Mouse (Mus musculus): Measurements from ENCODE around the gene Retreg3. TPM values are rescaled to one million over a fixed set of nuclear protein-coding genes. Genes with fewer than 3 reads are reported as not detected.

The Retreg3 gene
- polyA plus RNA-seq, 2 experiments, result 5.3 to 20.4 TPM

- no peaks in the 10 kb centered on the region for H3K36me3 ChIP-seq (replicated peaks; ENCODE audit: control insufficient read depth, insufficient read depth, low read depth)
- no peaks in the 10 kb centered on the region for H3K9me3 ChIP-seq (ENCODE audit: control insufficient read depth, low read length)
- H3K4me2 ChIP-seq (ENCODE audit: low read depth), result no peak within 1 kb of the TSS
- 66% methylated on average over 9 of the region's 9 CpGs for WGBS (ENCODE audit: insufficient replicate concordance)
- H3K27me3 ChIP-seq (ENCODE audit: control insufficient read depth, insufficient read depth, low read length), result peaks cover 39% of the 10 kb centered on the region
- H3K4me1 ChIP-seq (replicated peaks; ENCODE audit: control insufficient read depth in 2 of 2, insufficient read depth in 2 of 2, low read length in 1 of 2), result peaks cover 9 to 12% of the 10 kb centered on the region in 2 experiments
- H3K9ac ChIP-seq (replicated peaks), result no peak within 1 kb of the TSS
- TF ChIP-seq CTCF (IDR thresholded peaks at IDR 0.05; ENCODE audit: low read depth) (no peak), EP300 (IDR thresholded peaks at IDR 0.05; ENCODE audit: low read depth) (no peak)
- H3K4me3 ChIP-seq (ENCODE audit: insufficient read depth in 1 of 2, low read depth in 2 of 2, low read length in 2 of 2), result no peak within 1 kb of the TSS
- no peak for DNase-seq (ENCODE audit: low read depth in 3 of 3, low spot score in 3 of 3)
- H3K27ac ChIP-seq, result no peak within 1 kb of the TSS
- ATAC-seq (ENCODE audit: insufficient read depth), result no peak
These were observed 41.6 kb downstream of the Retreg3 start, which contains the start of gene Hsd17b1 for GRCm38 (mm10) chr11:101078121-101078520. Gene Hsd17b1 (plus strand): TSS chr11:101078411.

GRCm38 (mm10) chr11:101071810-101072428 is 47.8 kb downstream of the Retreg3 start:
- Histone ChIP-seq H3K36me3 (replicated peaks; ENCODE audit: control insufficient read depth, insufficient read depth, low read depth) (no peaks in the 10 kb centered on the region), H3K27me3 (ENCODE audit: control insufficient read depth, insufficient read depth, low read length) (peaks cover 10% of the 10 kb centered on the region), H3K9me3 (ENCODE audit: control insufficient read depth, low read length) (no peaks in the 10 kb centered on the region), H3K27ac (no peak overlapping the region), H3K4me3 (ENCODE audit: insufficient read depth in 1 of 2, low read depth in 2 of 2, low read length in 2 of 2) (no peak overlapping the region), H3K4me2 (ENCODE audit: low read depth) (no peak overlapping the region), H3K9ac (replicated peaks) (no peak overlapping the region), H3K4me1 (replicated peaks; ENCODE audit: control insufficient read depth in 2 of 2, insufficient read depth in 2 of 2, low read length in 1 of 2) (peaks cover 5 to 9% of the 10 kb centered on the region in 2 experiments)
- WGBS (ENCODE audit: insufficient replicate concordance), result 68% methylated on average over 14 of the region's 14 CpGs
- DNase-seq (ENCODE audit: low read depth in 3 of 3, low spot score in 3 of 3) (no peak), ATAC-seq (ENCODE audit: insufficient read depth) (no peak)
- TF ChIP-seq CTCF (IDR thresholded peaks at IDR 0.05; ENCODE audit: low read depth), result no peak
- no peak for TF ChIP-seq EP300 (IDR thresholded peaks at IDR 0.05; ENCODE audit: low read depth)

GRCm38 (mm10) chr11:101070987-101071386 is 48.7 kb downstream of the Retreg3 start:
- H3K9ac ChIP-seq (replicated peaks), result no peak overlapping the region
- H3K27me3 ChIP-seq (ENCODE audit: control insufficient read depth, insufficient read depth, low read length), result peaks cover 10% of the 10 kb centered on the region
- 67% methylated on average over 6 of the region's 6 CpGs for WGBS (ENCODE audit: insufficient replicate concordance)
- DNase-seq (ENCODE audit: low read depth in 3 of 3, low spot score in 3 of 3), result no peak
- TF ChIP-seq EP300 (IDR thresholded peaks at IDR 0.05; ENCODE audit: low read depth) (no peak), CTCF (IDR thresholded peaks at IDR 0.05; ENCODE audit: low read depth) (no peak)
- no peaks in the 10 kb centered on the region for H3K9me3 ChIP-seq (ENCODE audit: control insufficient read depth, low read length)
- H3K36me3 ChIP-seq (replicated peaks; ENCODE audit: control insufficient read depth, insufficient read depth, low read depth), result no peaks in the 10 kb centered on the region
- H3K4me3 ChIP-seq (ENCODE audit: insufficient read depth in 1 of 2, low read depth in 2 of 2, low read length in 2 of 2), result no peak overlapping the region
- H3K27ac ChIP-seq, result no peak overlapping the region
- no peak overlapping the region for H3K4me2 ChIP-seq (ENCODE audit: low read depth)
- no peak for ATAC-seq (ENCODE audit: insufficient read depth)
- H3K4me1 ChIP-seq (replicated peaks; ENCODE audit: control insufficient read depth in 2 of 2, insufficient read depth in 2 of 2, low read length in 1 of 2), result peaks cover 11 to 18% of the 10 kb centered on the region in 2 experiments

- H3K4me2 ChIP-seq (ENCODE audit: low read depth), result peak overlapping the region; percentile 70
- WGBS (ENCODE audit: insufficient replicate concordance), result under 1% methylated on average over 36 of the region's 36 CpGs
- H3K27me3 ChIP-seq (ENCODE audit: control insufficient read depth, insufficient read depth, low read length), result peaks cover 10% of the 10 kb centered on the region
- no peaks in the 10 kb centered on the region for H3K36me3 ChIP-seq (replicated peaks; ENCODE audit: control insufficient read depth, insufficient read depth, low read depth)
- TF ChIP-seq CTCF (IDR thresholded peaks at IDR 0.05; ENCODE audit: low read depth) (no peak), EP300 (IDR thresholded peaks at IDR 0.05; ENCODE audit: low read depth) (no peak)
- DNase-seq (ENCODE audit: low read depth in 3 of 3, low spot score in 3 of 3) (no peak), ATAC-seq (ENCODE audit: insufficient read depth) (peak; percentile 72)
- no peaks in the 10 kb centered on the region for H3K9me3 ChIP-seq (ENCODE audit: control insufficient read depth, low read length)
- H3K4me3 ChIP-seq (ENCODE audit: insufficient read depth in 1 of 2, low read depth in 2 of 2, low read length in 2 of 2), result peak overlapping the region; percentile 64 to 70
- no peak overlapping the region for H3K27ac ChIP-seq
- peaks cover 14 to 25% of the 10 kb centered on the region in 2 experiments for H3K4me1 ChIP-seq (replicated peaks; ENCODE audit: control insufficient read depth in 2 of 2, insufficient read depth in 2 of 2, low read length in 1 of 2)
- peak overlapping the region; percentile 51 for H3K9ac ChIP-seq (replicated peaks)
These were observed 49.5 kb downstream of the Retreg3 start for GRCm38 (mm10) chr11:101070189-101070527.

- Histone ChIP-seq H3K36me3 (replicated peaks; ENCODE audit: control insufficient read depth, insufficient read depth, low read depth) (peaks cover 2% of the 10 kb centered on the region; the same call in 1 of the 2 replicates), H3K27ac (no peak within 1 kb of the TSS), H3K4me2 (ENCODE audit: low read depth) (peak within 1 kb of the TSS; percentile 70), H3K4me3 (ENCODE audit: insufficient read depth in 1 of 2, low read depth in 2 of 2, low read length in 2 of 2) (peak within 1 kb of the TSS; percentile 64 to 70), H3K4me1 (replicated peaks; ENCODE audit: control insufficient read depth in 2 of 2, insufficient read depth in 2 of 2, low read length in 1 of 2) (peaks cover 20 to 30% of the 10 kb centered on the region in 2 experiments), H3K9me3 (ENCODE audit: control insufficient read depth, low read length) (no peaks in the 10 kb centered on the region), H3K9ac (replicated peaks) (peak within 1 kb of the TSS; percentile 51), H3K27me3 (ENCODE audit: control insufficient read depth, insufficient read depth, low read length) (peaks cover 10% of the 10 kb centered on the region)
- WGBS (ENCODE audit: insufficient replicate concordance), result 2% methylated on average over 35 of the region's 35 CpGs
- DNase-seq (ENCODE audit: low read depth in 3 of 3, low spot score in 3 of 3) (peak; percentile 74 to 80 (median 75)), ATAC-seq (ENCODE audit: insufficient read depth) (peak; percentile 84)
- TF ChIP-seq EP300 (IDR thresholded peaks at IDR 0.05; ENCODE audit: low read depth), result no peak
- no peak for TF ChIP-seq CTCF (IDR thresholded peaks at IDR 0.05; ENCODE audit: low read depth)
These were observed 50.1 kb downstream of the Retreg3 start, which contains the start of gene Naglu for GRCm38 (mm10) chr11:101069391-101070188. Gene Naglu (plus strand): TSS chr11:101070012.

Measured in liver, embryonic 14.5 days (tissue).